Mouse (Mus musculus) ES-E14 (cell line): ENCODE results near the gene Trim16.

Experiments used
- CHD2 ChIP-seq: IDR thresholded peaks from 2 replicates; pipeline ENCODE4 v1.6.1; 2014; ENCODE audit warnings: mild to moderate bottlenecking, low read depth, low read length, inconsistent platforms
- MAFK ChIP-seq: IDR thresholded peaks from 2 replicates; pipeline ENCODE4 v1.6.1; 2014; ENCODE audit warnings: mild to moderate bottlenecking, low read depth, low read length, inconsistent platforms; ENCODE audit not compliant: insufficient read depth
- ZC3H11A ChIP-seq: IDR thresholded peaks from 2 replicates; pipeline ENCODE4 v1.6.1; 2012; ENCODE audit warnings: low read depth, mild to moderate bottlenecking, inconsistent platforms, low read length, borderline replicate concordance
- ZNF384 ChIP-seq: IDR thresholded peaks from 2 replicates; pipeline ENCODE4 v1.6.1; 2012; ENCODE audit warnings: low read depth, low read length, inconsistent platforms

GRCm38 (mm10) chr11:62789617-62789936 is 30.5 kb upstream of the Trim16 start:
- no peak for TF ChIP-seq CHD2
- TF ChIP-seq MAFK: no peak
- TF ChIP-seq ZC3H11A: no peak
- TF ChIP-seq ZNF384: no peak
